ENCODE assay signal across 31 mouse cellular contexts in genomic region chr16:90856552-90857200, GRCm38 (mm10). TPM values are rescaled to one million over a fixed set of nuclear protein-coding genes. Genes with fewer than 3 reads are reported as not detected.
A peak's percentile ranks its signal among the peaks of the same experiment; 100 is the strongest.
DNase-seq lines count a peak whose midpoint lies in the region; ATAC-seq and TF ChIP-seq lines count a peak whose summit lies in the region.
"Had no signal": no experiment of that assay in that cellular context is flagged by ENCODE, and none has a peak within 500 bp of the region (broad histone marks: within the 10 kb centered on the region; RNA-seq: fewer than 3 reads in every experiment).

No protein-coding gene starts in this region.

- H3K9ac ChIP-seq in lung, embryonic 16.5 days (ENCODE audit: low read length), result no peak overlapping the region
- H3K9ac ChIP-seq: embryonic facial prominence, embryonic 12.5 days; forebrain, embryonic 15.5 days; heart, embryonic 13.5 days; hindbrain, embryonic 15.5 days; kidney, embryonic 15.5 days; limb, embryonic 13.5 days; liver, embryonic 14.5 days had no signal

- no peak overlapping the region for H3K27ac ChIP-seq in lung, embryonic 16.5 days (ENCODE audit: low read length)
- H3K27ac ChIP-seq: embryonic facial prominence, embryonic 12.5 days; forebrain, embryonic 10.5 days; forebrain, embryonic 15.5 days; heart, embryonic 13.5 days; hindbrain, embryonic 10.5 days; hindbrain, embryonic 15.5 days; kidney, embryonic 15.5 days; limb, embryonic 13.5 days; liver, embryonic 14.5 days had no signal

- no peaks in the 10 kb centered on the region for H3K9me3 ChIP-seq in lung, embryonic 16.5 days (ENCODE audit: control insufficient read depth, low read length)
- H3K9me3 ChIP-seq: embryonic facial prominence, embryonic 12.5 days; forebrain, embryonic 10.5 days; forebrain, embryonic 15.5 days; heart, embryonic 13.5 days; hindbrain, embryonic 10.5 days; hindbrain, embryonic 15.5 days; kidney, embryonic 15.5 days; limb, embryonic 13.5 days had no signal

- TF ChIP-seq POLR2A in lung, adult 2 months (IDR thresholded peaks at IDR 0.05; ENCODE audit: borderline replicate concordance, extremely low read depth, low read depth, low read length), result no peak

- H3K36me3 ChIP-seq in lung, embryonic 16.5 days (ENCODE audit: control insufficient read depth, insufficient read depth, low read length), result no peaks in the 10 kb centered on the region
- H3K36me3 ChIP-seq: embryonic facial prominence, embryonic 12.5 days; forebrain, embryonic 10.5 days; forebrain, embryonic 15.5 days; heart, embryonic 13.5 days; hindbrain, embryonic 10.5 days; hindbrain, embryonic 15.5 days; kidney, embryonic 15.5 days; limb, embryonic 13.5 days had no signal

- no peaks in the 10 kb centered on the region for H3K27me3 ChIP-seq in lung, embryonic 16.5 days (ENCODE audit: control insufficient read depth, insufficient read depth, low read depth, low read length)
- H3K27me3 ChIP-seq: embryonic facial prominence, embryonic 12.5 days; forebrain, embryonic 15.5 days; heart, embryonic 13.5 days; hindbrain, embryonic 15.5 days; limb, embryonic 13.5 days had no signal

- TF ChIP-seq CTCF in lung, adult 2 months (IDR thresholded peaks at IDR 0.05; ENCODE audit: insufficient read depth, low read length), result no peak

- H3K4me3 ChIP-seq in lung, embryonic 16.5 days (ENCODE audit: low read length), result no peak overlapping the region
- no peak overlapping the region for H3K4me3 ChIP-seq in lung, adult 2 months (replicated peaks; ENCODE audit: extremely low read depth, low read depth, low read length)
- H3K4me3 ChIP-seq: embryonic facial prominence, embryonic 12.5 days; forebrain, embryonic 10.5 days; forebrain, embryonic 15.5 days; heart, embryonic 13.5 days; hindbrain, embryonic 10.5 days; hindbrain, embryonic 15.5 days; kidney, embryonic 15.5 days; limb, embryonic 13.5 days had no signal

- DNase-seq in heart, adult 11 months, result peak; percentile 74
- no peak for DNase-seq in heart, adult 18-20 months
- DNase-seq in lung, adult 2 months, result no peak
- DNase-seq in fat pad, adult 2 months (ENCODE audit: extremely low read depth, low read depth, low spot score), result peak; percentile 33
- DNase-seq in lung, postnatal 36 days, result peak; percentile 69
- no peak for DNase-seq in thymus, postnatal 0 days (ENCODE audit: low spot score)
- no peak for DNase-seq in cerebellum, adult 8-10 months
- DNase-seq: adrenal gland, postnatal 10 days; cerebellum, adult 11 months; cerebellum, adult 9-11 months; embryo, embryonic 11 days; gastrocnemius, postnatal 25 days; heart, postnatal 10 days; kidney, adult 11 months; kidney, postnatal 36 days; right cerebral cortex, postnatal 25 days; thymus, postnatal 4 days had no signal

- ATAC-seq in lung, embryonic 16.5 days (ENCODE audit: low read depth), result peak; percentile 26; the same call in 1 of the 2 replicates
- ATAC-seq: CD4-positive, CD25-positive, alpha-beta regulatory T cell, adult 4 months; forebrain, embryonic 15.5 days; inflammation-experienced regulatory T-cells, adult 6 months; midbrain, embryonic 16.5 days had no signal

- no peaks in the 10 kb centered on the region for H3K4me1 ChIP-seq in lung, embryonic 16.5 days (replicated peaks; ENCODE audit: control insufficient read depth, insufficient read depth, low read length)
- H3K4me1 ChIP-seq in lung, adult 2 months (ENCODE audit: control insufficient read depth, insufficient read depth, low read length), result no peaks in the 10 kb centered on the region
- H3K4me1 ChIP-seq: forebrain, embryonic 15.5 days; hindbrain, embryonic 15.5 days had no signal

- H3K4me2 ChIP-seq in lung, embryonic 16.5 days (ENCODE audit: low read depth, low read length), result no peak overlapping the region
- H3K4me2 ChIP-seq: embryonic facial prominence, embryonic 12.5 days; forebrain, embryonic 15.5 days; heart, embryonic 13.5 days; hindbrain, embryonic 15.5 days; kidney, embryonic 15.5 days; limb, embryonic 13.5 days had no signal

- 61% methylated on average over 6 of the region's 6 CpGs for WGBS in lung, embryonic 16.5 days
- WGBS in lung, adult 2 months, result 74% methylated on average over 6 of the region's 6 CpGs

RNA-seq across cellular contexts. Expression of gene Eva1c, which starts 30.2 kb away (rescaled TPM):
- 1 to 10 TPM; 1.7 to 3.1 TPM for total RNA-seq in heart, adult 18-20 months (2021)
- polyA plus RNA-seq in lung, embryonic 16.5 days (2015; fragmentation: Nextera tagmentation; extraction: Ambion mirVana), result 3.8 and 4.6 TPM in 2 replicates
- polyA plus RNA-seq in lung, adult 2 months (2012; rRNA removed), result 8.9 and 14.2 TPM in 2 replicates
- 0.35 and 0.62 TPM in 2 replicates for polyA plus RNA-seq in thymus, postnatal 0 days (2015; fragmentation: Nextera tagmentation; extraction: Ambion mirVana)
- total RNA-seq: neutrophil, adult 5-6 weeks had no signal
- polyA plus RNA-seq: CD4-positive, CD25-positive, alpha-beta regulatory T cell, adult 4 months; inflammation-experienced regulatory T-cells, adult 6 months had no signal

RNA-seq across cellular contexts. Expression of gene Urb1, which starts 46.5 kb away (rescaled TPM):
- total RNA-seq in heart, adult 18-20 months (2021), result 1 to 10 TPM; 5.5 to 7.3 TPM
- 6.9 and 8.1 TPM in 2 replicates for polyA plus RNA-seq in lung, embryonic 16.5 days (2015; fragmentation: Nextera tagmentation; extraction: Ambion mirVana)
- polyA plus RNA-seq in lung, adult 2 months (2012; rRNA removed), result 4.0 TPM in 2 replicates
- polyA plus RNA-seq in thymus, postnatal 0 days (2015; fragmentation: Nextera tagmentation; extraction: Ambion mirVana), result 6.0 and 6.2 TPM in 2 replicates

Comparison
In these comparisons a context has a peak if more than half of its experiments do, and no peak if none do; other contexts are left out.
1. DNase-seq: peak in heart, adult 11 months (single experiment), fat pad, adult 2 months (single experiment) and lung, postnatal 36 days (single experiment); none in heart, adult 18-20 months (0 of 2), lung, adult 2 months (single experiment), thymus, postnatal 0 days (single experiment) and cerebellum, adult 8-10 months (single experiment).